Mouse (Mus musculus) megakaryocyte, embryonic 14.5 days (primary cell): ENCODE results near the gene Gsg1l2.

ENCODE experiments used
- FLI1 ChIP-seq: IDR thresholded peaks from 2 replicates; pipeline ENCODE4 v1.6.1; 2012; ENCODE audit warnings: low read length, inconsistent platforms, mixed read lengths
- GATA1 ChIP-seq: IDR thresholded peaks from 3 replicates; pipeline ENCODE4 v1.6.1; 2012; ENCODE audit warnings: mixed read lengths, low read length, inconsistent platforms, borderline replicate concordance

- TF ChIP-seq GATA1, result no peak
- TF ChIP-seq FLI1, result no peak
Measured at GRCm38 (mm10) chr11:67829530-67829929, 55.1 kb downstream of the Gsg1l2 start.
